Mouse (Mus musculus) lung, postnatal 36 days (tissue): ENCODE data around the gene Akap5.

Experiments
- DNase-seq: peaks from one replicate; pipeline ENCODE4 v3.0.0; 2022; ENCODE audit warnings: mixed read lengths

Gene Akap5

GRCm38 (mm10) chr12:76311951-76312350, 12.7 kb upstream of the Akap5 start:
- peak; percentile 59 for DNase-seq

- DNase-seq, result peak; percentile 71
Measured at GRCm38 (mm10) chr12:76318282-76319212, 6.1 kb upstream of the Akap5 start.

GRCm38 (mm10) chr12:76326437-76327220, 1.9 kb downstream of the Akap5 start:
- peak; percentile 58 for DNase-seq

DNA sequence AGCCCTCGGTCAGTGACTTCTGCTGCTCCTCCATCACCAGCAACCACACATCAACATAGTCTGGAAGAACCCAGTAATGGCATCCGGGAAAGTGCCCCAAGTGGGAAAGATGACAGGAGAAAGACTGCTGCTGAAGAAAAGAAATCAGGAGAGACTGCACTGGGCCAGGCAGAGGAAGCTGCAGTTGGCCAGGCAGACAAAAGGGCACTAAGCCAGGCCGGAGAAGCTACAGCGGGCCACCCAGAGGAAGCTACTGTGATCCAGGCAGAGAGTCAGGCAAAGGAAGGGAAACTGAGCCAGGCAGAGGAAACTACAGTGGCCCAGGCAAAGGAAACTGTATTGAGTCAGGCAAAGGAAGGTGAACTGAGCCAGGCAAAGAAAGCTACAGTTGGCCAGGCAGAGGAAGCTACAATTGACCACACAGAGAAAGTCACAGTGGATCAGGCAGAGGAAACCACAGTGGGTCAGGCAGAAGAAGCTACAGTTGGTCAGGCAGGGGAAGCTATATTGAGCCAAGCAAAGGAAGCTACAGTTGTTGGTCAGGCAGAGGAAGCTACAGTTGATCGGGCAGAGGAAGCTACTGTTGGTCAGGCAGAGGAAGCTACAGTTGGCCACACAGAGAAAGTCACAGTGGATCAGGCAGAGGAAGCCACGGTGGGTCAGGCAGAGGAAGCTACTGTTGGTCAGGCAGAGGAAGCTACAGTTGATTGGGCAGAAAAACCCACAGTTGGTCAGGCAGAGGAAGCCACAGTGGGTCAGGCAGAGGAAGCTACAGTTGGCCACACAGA, 4.1 kb downstream of the Akap5 start:
- DNase-seq, result no peak

DNA sequence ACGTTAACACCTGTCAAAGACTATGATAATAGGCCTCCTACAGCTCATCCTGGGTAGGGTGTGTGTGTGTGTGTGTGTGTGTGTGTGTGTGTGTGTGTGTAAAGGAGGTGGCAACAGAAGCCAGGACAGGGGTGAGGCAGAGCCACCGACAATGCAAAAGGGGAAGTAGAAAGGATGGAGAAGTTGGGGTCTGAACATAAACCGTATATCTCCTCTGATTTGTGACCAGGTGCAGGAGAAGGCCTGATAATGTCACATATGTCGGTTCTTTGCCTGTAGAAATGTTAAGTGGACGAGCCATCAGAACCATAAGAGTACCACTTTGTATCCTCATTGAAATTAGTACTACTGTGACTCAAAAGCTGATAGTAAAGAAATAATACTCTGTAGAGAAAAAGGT, 9.0 kb downstream of the Akap5 start:
- DNase-seq, result no peak

DNA sequence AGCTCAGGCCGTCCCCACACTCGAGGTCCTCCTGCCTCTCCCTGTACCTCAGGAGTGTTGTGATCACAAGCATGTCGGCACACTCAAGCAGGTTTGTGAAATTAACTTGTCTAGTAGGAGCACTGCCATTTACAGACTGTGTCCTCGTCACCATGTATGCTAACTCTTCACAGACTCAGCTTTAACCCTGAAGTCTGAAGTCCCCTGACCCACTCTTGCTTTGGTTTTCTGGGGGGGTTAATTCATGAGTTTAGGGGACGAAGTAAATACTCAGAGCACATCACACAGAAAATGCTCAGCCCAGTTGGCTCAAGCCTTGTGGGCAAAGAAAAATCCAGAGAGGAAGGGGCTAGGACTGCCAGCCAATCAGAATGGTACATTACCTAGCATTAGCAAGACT, 10.9 kb downstream of the Akap5 start:
- DNase-seq, result no peak

GRCm38 (mm10) chr12:76336111-76336965, 11.6 kb downstream of the Akap5 start:
- no peak for DNase-seq

GRCm38 (mm10) chr12:76341080-76341479, 16.4 kb downstream of the Akap5 start:
- DNase-seq, result peak; percentile 87

- DNase-seq, result peak; percentile 82
Measured at GRCm38 (mm10) chr12:76345759-76346455, 21.2 kb downstream of the Akap5 start.

GRCm38 (mm10) chr12:76349680-76350220, 25.1 kb downstream of the Akap5 start:
- DNase-seq, result no peak

DNA sequence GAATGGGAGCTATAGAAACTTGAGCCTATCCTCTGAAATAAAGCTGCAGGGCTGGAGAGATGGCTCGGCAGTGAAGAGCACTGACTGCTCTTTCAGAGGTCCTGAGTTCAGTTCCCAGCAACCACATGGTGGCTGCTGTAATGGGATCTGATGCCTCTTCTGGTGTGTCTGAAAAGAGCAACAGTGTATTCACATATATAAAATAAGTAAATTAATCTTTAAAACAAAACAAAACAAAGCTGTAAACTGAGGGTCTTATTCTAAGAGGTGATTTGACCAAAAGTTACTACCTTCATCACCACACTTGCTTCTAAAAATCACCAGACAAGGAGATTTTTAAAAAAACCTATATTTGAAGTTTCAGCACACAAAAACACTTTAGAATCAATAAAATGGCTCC, 36.2 kb downstream of the Akap5 start:
- no peak for DNase-seq

DNA sequence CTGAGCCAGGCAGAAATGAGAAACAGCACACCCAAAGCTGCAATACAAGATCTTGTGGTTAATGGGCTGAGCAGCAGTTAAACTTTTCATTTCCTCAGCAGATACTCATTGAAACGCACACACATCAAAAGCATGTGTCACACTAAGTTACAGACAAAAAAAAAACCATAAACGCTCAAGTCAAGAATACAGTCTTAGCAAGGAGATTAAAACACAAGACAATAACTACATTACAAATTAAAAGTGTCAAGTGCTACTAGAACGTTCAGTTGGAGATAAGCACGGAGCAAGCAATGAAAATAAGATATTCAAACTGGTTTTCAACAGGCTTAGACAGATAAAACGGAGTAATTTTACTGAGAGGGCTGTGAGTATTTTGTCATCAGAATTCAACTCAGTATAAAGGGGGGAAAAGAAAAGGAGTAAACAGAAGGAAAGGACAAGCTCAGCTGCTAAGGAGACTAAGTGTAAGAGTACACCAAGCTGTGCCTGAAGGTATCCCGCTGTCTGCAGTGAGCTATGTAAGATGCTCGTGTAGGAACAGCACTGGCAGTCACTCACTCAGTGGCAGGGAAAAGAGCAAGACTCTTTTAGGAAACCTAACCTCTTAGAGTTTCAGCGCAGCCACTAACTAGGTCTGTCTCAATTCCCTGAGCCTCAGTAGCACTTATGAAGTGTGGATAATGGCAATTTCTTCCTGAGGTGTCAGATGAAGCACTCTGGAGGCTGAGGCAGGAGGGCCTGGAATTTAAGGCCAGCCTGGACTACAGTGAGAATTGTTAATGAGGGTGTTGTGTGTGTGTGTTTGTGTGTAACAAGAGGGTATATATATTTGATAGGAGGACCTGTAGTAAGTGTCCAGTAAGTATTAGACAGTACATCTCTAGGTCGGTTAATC, 37.0 kb downstream of the Akap5 start:
- DNase-seq, result no peak

DNA sequence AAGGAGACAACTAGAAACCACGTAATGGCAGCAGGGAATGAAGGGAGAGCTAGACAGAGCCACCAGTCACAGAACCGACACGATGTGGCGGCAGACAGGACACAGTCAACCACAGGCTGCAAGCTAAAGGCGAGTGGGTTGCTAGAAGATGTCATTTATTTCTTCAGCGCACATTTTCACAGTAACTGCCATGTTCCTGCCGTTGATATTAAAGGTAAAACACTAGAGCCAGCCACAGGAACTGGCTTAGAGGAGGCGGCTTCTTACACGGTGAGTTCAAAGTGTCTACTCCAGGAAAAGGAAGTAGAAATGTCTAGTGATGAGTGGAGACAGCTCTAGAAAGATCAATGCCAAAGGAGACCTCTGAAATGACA, 37.6 kb downstream of the Akap5 start:
- no peak for DNase-seq

DNA sequence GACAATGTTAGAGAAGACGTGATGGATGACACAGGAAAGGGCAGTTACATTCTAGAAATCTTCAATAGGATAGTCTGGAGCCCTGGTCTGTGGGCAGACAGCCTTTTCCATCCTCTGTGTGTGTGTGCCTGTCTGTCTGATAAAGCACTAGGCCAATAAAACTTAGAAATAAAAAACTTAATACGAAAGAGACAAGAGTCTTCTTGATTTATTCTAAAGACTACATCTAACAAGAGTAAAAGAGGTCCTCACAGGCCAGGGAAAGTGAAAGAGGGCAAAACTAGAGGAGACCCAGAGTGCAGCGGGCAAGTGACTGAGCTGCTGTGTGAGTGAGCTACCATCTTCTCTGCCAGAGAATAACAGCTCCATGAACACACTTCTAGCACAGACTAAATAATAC, 41.6 kb downstream of the Akap5 start:
- no peak for DNase-seq

DNA sequence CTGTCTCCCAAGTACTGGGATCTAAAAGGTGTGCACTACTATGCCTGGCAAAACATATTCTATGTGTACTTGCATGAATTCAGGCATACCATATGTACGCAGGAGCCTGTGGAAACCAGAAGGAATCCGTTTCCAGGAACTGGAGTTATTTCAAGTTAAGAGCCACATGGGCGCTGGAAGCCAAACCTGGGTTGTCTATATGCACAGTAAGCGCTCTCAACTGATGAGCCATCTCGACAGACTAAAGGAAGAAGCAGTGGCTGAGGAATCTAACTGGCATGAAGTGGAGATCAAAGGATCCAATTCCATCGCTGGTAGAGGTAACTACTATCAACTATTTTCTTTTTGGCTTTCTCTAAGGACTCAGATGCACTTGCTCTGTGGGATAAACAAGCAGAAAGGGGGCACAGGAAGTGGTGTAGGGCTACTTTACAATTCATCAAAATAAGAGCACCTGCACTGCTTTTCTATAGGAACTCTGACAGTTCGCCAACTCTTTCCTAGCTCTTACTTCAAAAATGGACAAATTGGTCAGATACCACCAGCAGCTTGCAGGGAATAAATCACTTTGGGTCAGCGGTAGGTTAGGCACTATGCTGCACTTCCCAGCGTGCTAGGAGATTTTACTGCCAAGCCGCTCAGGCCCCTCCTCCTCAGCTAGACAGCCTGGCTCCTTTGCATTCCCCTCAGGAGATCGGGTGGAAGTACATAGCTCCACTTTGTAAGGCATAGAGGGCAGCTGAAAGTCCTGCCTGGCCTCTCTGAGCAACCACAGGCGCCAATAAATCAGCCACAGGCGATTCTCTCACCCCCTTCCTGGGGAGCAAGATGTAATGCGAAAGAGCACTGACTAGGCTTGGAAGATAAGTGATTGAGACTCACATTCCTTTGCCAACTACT, 42.7 kb downstream of the Akap5 start:
- no peak for DNase-seq

DNA sequence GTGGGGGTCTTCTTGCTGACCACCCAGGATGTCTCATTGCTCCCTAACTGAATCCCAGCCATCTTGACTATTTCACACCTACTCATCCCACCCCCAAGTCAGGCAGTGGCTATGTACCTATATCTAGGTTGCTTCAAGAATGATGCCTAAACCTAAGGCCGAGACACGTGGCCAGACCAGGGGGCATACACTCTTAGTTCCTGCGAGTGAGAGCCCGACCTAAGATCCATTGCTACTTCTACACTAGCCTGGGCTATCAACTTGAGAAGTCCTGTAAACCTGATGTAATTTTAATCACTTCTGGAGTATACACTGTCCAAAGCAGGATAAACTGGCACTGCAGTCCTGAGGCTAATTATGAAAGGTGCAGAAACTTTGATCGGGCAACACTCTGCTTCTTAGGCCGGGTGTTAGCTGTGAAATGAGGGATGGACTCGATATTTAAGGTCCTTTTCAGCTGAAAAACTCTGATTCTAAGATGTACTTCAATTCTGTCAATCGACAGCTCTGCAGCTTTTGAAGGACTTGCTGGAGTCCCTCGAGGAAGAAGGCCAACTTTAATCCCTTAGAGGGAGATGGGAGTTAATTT, 43.6 kb downstream of the Akap5 start:
- no peak for DNase-seq

GRCm38 (mm10) chr12:76368790-76369205, 44.1 kb downstream of the Akap5 start:
- peak; percentile 46 for DNase-seq

- peak; percentile 80 for DNase-seq
Measured at GRCm38 (mm10) chr12:76369206-76369977, 44.7 kb downstream of the Akap5 start, which contains the start of gene Zbtb25. Zbtb25 (minus strand) TSS chr12:76369602.
